Mouse (Mus musculus): ENCODE results near the gene Celf2.

DNA sequence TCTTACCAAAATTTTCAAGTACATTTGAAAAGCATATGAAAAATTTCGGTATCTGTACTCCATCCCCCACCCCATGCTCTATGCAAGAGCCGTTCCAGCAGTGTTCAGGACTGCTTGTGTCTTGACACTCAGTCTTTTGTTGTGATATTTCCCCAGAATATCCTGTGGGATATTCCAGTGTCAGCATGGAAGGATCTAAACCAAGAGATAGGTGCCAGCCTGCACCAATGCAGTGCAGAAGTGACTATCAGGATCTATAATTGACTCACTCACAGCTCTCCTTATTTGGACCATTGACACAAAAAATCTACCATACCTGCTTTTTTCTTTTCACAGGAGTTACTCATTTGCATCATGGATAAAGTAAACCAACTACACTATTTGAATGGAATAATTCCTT is 116.9 kb downstream of the Celf2 start:
- no peak for TF ChIP-seq CTCF (IDR thresholded peaks at IDR 0.05; ENCODE audit: borderline replicate concordance, insufficient read depth, low read depth, low read length)
- TF ChIP-seq POLR2A (IDR thresholded peaks at IDR 0.05; ENCODE audit: borderline replicate concordance, insufficient read depth, low read length): no peak

Measured in cerebellum, adult 2 months (tissue).